ENCODE assay signal across 9 mouse cellular contexts in the genomic region with DNA sequence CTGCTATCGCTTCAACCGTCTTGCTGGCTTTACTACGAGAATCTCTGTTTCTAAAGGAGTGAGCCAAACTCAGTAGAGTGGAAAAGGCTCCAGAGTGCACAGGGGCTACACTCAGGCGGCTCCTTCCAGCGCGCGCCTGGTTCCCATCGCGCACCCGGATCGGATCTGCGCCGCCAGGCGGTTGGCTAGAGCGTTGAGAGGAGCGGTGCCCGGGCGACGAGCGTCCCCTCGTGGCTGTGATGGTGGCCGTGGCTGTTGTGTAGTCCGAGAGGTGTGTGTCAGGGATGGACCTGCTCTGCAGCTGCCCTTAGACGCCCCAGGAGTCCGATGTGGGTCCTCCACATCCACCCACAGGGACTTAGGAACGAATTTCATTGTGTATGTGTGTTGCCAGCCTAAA. TPM values are rescaled to one million over a fixed set of nuclear protein-coding genes. Genes with fewer than 3 reads are reported as not detected.
DNase-seq lines count a peak whose midpoint lies in the region; ATAC-seq and TF ChIP-seq lines count a peak whose summit lies in the region.
"Had no signal": no experiment of that assay in that cellular context is flagged by ENCODE, and none has a peak within 500 bp of the region (broad histone marks: within the 10 kb centered on the region; RNA-seq: fewer than 3 reads in every experiment).

A gene (plus strand): TSS at position 173 of the 400 bp plus-strand sequence.

- no peaks in the 10 kb centered on the region for H3K4me1 ChIP-seq in intestine, embryonic 14.5 days (replicated peaks; ENCODE audit: control insufficient read depth, insufficient read depth, low read length)
- H3K4me1 ChIP-seq: liver, embryonic 15.5 days had no signal

- H3K36me3 ChIP-seq in intestine, embryonic 14.5 days (ENCODE audit: control insufficient read depth, insufficient read depth, low read length) = no peaks in the 10 kb centered on the region
- H3K36me3 ChIP-seq: liver, embryonic 15.5 days had no signal

- no peak within 1 kb of the TSS for H3K9ac ChIP-seq in intestine, embryonic 14.5 days (ENCODE audit: low read length)
- H3K9ac ChIP-seq: liver, embryonic 15.5 days had no signal

- peak; percentile 85 for ATAC-seq in intestine, embryonic 14.5 days (replicated peaks; ENCODE audit: low FRiP score, low TSS enrichment, low read depth)

- peak within 1 kb of the TSS; percentile 22; the same call in 1 of the 2 replicates for H3K4me2 ChIP-seq in intestine, embryonic 14.5 days (ENCODE audit: low read length)
- H3K4me2 ChIP-seq: liver, embryonic 15.5 days had no signal

- 5% methylated on average over 26 of the region's 26 CpGs for WGBS in intestine, embryonic 14.5 days

- no peak; the same call in none of the 2 replicates for TF ChIP-seq CTCF in left cerebral cortex, adult 2 months (IDR thresholded peaks at IDR 0.05)

- intact Hi-C loops in left cerebral cortex, adult 2 months (cut with DNase I) = loop anchor here (1.0 to 5.0 kb wide), 3 partner anchors 79 to 355 kb away; a partner anchor contains a TSS

- peak; percentile 91 to 93 for DNase-seq in adrenal gland, postnatal 36 days
- peak; percentile 80 for DNase-seq in embryo, embryonic 9.5 days (ENCODE audit: extremely low spot score)
- peak; percentile 67 to 79 for DNase-seq in gastrocnemius, postnatal 4 days (ENCODE audit: low spot score in 2 of 2)
- DNase-seq in intestine, embryonic 14.5 days (ENCODE audit: low spot score) = peak; percentile 89
- DNase-seq in left cerebral cortex, adult 2 months (ENCODE audit: extremely low spot score in 1 of 2, low spot score in 2 of 2) = peak; percentile 87 to 93
- DNase-seq in lung, postnatal 36 days = peak; percentile 89
- peak; percentile 87 for DNase-seq in right cerebral cortex, adult 18-20 months
- no peak for DNase-seq in c-Kit-positive CD71-positive TER-119-positive erythroid progenitor cells, embryonic 14.5 days (ENCODE audit: low spot score)

- no peak within 1 kb of the TSS for H3K4me3 ChIP-seq in intestine, embryonic 14.5 days (ENCODE audit: low read depth, low read length)
- H3K4me3 ChIP-seq in left cerebral cortex, adult 2 months = no peak within 1 kb of the TSS
- H3K4me3 ChIP-seq: liver, embryonic 15.5 days had no signal

- H3K9me3 ChIP-seq in intestine, embryonic 14.5 days (ENCODE audit: control insufficient read depth, low read length) = no peaks in the 10 kb centered on the region
- H3K9me3 ChIP-seq: liver, embryonic 15.5 days had no signal

- H3K27me3 ChIP-seq in intestine, embryonic 14.5 days (replicated peaks; ENCODE audit: control insufficient read depth, insufficient read depth, low read length) = peaks cover 30% of the 10 kb centered on the region

- H3K27ac ChIP-seq in intestine, embryonic 14.5 days (ENCODE audit: low read depth) = no peak within 1 kb of the TSS
- no peak within 1 kb of the TSS for H3K27ac ChIP-seq in left cerebral cortex, adult 2 months
- H3K27ac ChIP-seq: liver, embryonic 15.5 days had no signal

RNA-seq across cellular contexts. Expression of the gene that starts here (rescaled TPM):
- not detected for total RNA-seq in adrenal gland, postnatal 36 days (2021)
- not detected for total RNA-seq in gastrocnemius, postnatal 4 days (2021)
- polyA plus RNA-seq in intestine, embryonic 14.5 days (2014; fragmentation: Nextera tagmentation; extraction: Ambion mirVana) = 0.08 TPM in 1 of 2 replicates, not detected in the other
- total RNA-seq in left cerebral cortex, adult 2 months (2021) = not detected
- polyA plus RNA-seq: liver, embryonic 15.5 days had no signal

Comparison
In these comparisons a context has a peak if more than half of its experiments do, and no peak if none do; other contexts are left out.
1. Peak in DNase-seq in adrenal gland, postnatal 36 days; RNA of the gene not detected or under 1 TPM.
2. Peak in DNase-seq in gastrocnemius, postnatal 4 days; RNA of the gene not detected or under 1 TPM.
3. Peak in DNase-seq, ATAC-seq and H3K4me2 ChIP-seq in intestine, embryonic 14.5 days; RNA of the gene not detected or under 1 TPM.
4. Peak in DNase-seq in left cerebral cortex, adult 2 months; RNA of the gene not detected or under 1 TPM.